Mouse (Mus musculus) lung, postnatal 14 days (tissue): ENCODE results near the gene Surf2.

ENCODE experiments used
- DNase-seq: peaks from one replicate; pipeline ENCODE4 v3.0.0; 2021

The Surf2 gene

DNA sequence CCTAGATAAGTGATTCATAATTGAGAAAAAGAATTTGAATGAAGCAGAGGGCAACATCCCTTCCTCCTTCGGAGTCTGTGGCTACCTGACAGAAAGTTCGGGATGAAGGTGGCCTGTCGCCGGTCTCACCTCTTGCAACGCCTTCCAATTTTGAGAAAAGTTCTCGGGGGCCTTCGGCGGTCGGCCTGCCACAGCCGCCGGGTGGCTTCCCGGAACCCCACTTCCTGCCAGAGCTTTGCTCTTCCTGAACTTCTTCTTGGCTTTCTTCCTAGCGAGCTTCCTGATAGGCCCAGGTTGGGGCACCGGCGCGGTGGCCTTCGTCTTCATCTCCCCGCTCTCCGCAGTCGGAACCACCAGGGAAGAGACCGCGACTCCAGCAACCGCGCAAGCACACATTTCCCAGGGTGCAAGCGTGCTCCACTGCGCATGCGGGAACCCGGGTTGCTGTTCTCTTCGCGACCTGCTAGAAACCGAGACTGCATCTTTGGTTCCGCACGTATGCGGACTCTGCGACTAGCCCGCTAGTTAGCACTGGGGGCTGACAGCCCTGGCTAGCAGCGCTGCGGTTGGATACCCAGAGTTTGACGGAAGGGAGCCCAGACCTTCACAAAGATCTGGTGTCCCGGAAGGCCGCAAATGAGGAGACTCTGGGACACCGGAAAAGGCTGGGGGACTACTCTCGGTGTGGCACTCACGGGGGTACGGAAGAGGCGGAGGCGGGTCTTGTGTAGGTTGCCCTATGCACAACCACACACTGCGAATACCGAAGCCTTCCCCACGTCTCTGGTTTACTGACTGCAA lies 48.0 kb downstream of the Surf2 start, which contains the start of gene Rexo4:
TSS of gene Rexo4 (minus strand) at position 464 of the 801 bp plus-strand sequence.
- peak; percentile 94 for DNase-seq

DNA sequence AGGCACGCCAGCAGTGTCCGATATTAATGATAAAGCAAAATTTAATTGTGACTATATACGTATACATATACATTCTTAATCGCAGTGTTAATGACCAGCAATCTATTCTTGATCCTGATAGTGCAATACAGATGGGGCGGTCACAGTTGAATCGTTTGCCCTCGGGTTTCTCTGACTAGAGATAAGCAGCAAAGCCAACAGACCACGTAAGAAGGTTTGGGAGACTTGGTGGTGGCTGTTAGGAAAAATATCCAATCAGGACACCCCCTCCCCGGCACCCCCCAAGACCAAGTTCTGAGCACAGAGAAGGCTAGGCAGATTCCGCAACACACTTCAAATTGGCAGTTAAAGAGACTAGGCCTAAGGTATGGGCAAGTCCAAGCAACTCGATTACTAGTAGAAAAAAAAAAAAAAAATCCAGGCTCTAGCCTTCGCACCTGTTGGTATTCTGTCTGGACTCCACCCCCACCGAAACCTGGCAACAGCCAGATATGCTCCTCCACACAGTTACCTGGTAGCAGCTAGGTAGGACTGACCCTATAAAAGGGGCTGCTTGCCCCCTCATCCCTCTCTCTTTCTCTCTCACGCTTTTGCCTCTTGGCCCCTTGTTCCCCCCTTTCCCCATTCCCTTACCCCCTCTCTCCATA lies 48.7 kb downstream of the Surf2 start:
- no peak for DNase-seq

DNA sequence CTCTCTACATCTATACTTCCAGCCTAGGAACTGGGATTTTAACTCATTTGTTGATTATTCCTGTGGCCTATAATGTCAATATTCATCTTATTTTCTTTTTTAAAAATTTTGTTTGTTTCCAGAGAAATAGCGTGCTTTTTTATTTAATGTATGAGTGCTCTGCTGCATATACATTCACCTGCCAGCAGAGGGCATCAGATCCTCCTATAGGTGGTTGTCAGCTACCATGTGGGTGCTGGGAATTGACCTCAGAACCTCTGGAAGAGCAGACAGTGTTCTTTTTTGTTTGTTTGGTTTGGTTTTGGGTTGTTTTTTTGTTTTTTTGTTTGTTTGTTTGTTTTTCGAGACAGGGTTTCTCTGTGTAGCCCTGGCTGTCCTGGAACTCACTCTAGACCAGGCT lies 51.1 kb downstream of the Surf2 start:
- DNase-seq = no peak
